Mouse (Mus musculus): ENCODE measurements around the gene Kank1.
A peak's percentile ranks its signal among the peaks of the same experiment; 100 is the strongest.

Gene Kank1

DNA sequence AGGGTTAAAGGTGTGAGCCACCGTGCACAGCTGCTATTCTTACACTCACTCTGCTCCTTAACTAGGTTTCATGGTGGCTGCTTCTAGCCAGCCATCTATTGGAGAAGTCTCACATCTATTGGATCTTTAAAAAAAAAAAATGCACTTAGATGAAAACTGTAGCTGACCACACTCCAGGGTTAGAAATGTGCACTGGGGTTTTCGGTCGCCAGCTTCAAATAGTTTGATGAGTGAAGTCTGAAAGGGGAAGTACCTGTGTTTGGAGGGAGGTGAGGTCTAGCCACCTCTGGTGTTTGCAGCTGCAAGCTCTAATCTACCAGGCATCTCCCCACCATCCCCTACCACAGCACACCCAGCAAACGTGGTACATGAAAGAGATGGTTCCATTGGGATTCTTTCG is 74.2 kb downstream of the Kank1 start:
- DNase-seq (ENCODE audit: low spot score) = no peak

- DNase-seq (ENCODE audit: low spot score) = no peak
These were observed 74.9 kb downstream of the Kank1 start for GRCm38 (mm10) chr19:25311626-25312025.

GRCm38 (mm10) chr19:25315458-25315889 is 78.7 kb downstream of the Kank1 start:
- no peak for DNase-seq (ENCODE audit: low spot score)

DNA sequence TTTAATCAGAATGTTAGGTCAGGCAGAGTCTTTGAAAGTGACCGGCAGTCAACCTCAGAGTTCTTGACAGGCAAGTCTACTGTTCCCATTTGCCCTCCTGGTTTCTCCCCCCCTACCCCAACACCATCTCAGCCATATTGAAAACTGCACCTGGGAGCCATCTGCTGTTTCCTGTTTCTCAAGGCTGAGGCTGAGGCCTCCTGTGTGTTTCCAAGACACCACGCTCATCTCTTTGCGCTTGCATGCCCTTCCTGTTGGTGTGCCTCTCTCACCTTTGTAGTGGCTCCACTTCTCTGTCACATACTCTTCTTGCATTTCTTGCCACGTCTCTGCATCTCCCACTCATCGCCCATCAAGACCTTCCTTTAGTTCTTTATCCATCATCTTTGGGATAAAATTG is 79.2 kb downstream of the Kank1 start:
- DNase-seq (ENCODE audit: low spot score) = no peak

DNA sequence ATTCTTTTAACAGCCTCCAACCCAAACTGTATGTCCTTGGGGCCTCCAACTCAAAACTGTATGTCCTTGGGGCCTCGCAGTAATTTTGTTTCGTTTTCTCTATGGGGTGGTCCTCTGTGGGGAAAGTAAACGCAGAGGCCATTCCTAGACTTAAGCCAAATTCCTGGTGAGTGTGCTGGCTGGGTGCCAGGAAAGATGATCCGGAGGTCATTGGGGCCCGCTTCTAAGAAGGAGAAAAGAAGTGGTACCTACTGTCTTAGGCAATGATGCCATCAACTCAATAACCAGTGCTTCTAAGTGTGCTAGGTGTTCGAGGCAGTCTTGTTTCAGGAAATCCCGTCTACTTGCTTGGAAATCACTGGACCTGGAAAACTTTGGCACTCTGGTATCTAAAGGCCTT is 87.5 kb downstream of the Kank1 start:
- no peak for DNase-seq (ENCODE audit: low spot score)

- no peak for DNase-seq (ENCODE audit: low spot score)
These were observed 88.6 kb downstream of the Kank1 start for GRCm38 (mm10) chr19:25325113-25326001.

GRCm38 (mm10) chr19:25326002-25326300 is 89.2 kb downstream of the Kank1 start:
- no peak for DNase-seq (ENCODE audit: low spot score)

GRCm38 (mm10) chr19:25327633-25328032 is 90.9 kb downstream of the Kank1 start:
- DNase-seq (ENCODE audit: low spot score) = no peak

GRCm38 (mm10) chr19:25334360-25334759 is 97.6 kb downstream of the Kank1 start:
- no peak for DNase-seq (ENCODE audit: low spot score)

DNA sequence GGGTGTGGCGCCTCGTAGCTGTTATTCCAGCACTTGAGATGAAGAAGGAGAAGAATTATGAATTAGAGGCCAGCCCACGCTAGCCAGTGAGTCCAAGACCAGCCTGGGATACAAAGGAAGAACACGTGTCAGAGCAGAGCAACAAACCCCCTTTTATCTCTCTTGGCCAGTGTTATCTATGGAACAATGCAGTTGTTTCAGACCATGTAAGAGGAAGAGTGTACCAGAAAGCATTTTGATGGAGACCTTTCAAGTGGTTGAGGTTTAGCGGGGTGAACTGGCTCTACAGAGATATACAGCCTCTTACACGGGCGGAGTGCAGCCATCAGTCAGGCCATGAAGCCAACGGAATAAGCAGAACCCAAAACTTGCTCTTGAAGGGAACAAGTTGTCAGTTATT is 100.0 kb downstream of the Kank1 start:
- DNase-seq (ENCODE audit: low spot score) = no peak

DNA sequence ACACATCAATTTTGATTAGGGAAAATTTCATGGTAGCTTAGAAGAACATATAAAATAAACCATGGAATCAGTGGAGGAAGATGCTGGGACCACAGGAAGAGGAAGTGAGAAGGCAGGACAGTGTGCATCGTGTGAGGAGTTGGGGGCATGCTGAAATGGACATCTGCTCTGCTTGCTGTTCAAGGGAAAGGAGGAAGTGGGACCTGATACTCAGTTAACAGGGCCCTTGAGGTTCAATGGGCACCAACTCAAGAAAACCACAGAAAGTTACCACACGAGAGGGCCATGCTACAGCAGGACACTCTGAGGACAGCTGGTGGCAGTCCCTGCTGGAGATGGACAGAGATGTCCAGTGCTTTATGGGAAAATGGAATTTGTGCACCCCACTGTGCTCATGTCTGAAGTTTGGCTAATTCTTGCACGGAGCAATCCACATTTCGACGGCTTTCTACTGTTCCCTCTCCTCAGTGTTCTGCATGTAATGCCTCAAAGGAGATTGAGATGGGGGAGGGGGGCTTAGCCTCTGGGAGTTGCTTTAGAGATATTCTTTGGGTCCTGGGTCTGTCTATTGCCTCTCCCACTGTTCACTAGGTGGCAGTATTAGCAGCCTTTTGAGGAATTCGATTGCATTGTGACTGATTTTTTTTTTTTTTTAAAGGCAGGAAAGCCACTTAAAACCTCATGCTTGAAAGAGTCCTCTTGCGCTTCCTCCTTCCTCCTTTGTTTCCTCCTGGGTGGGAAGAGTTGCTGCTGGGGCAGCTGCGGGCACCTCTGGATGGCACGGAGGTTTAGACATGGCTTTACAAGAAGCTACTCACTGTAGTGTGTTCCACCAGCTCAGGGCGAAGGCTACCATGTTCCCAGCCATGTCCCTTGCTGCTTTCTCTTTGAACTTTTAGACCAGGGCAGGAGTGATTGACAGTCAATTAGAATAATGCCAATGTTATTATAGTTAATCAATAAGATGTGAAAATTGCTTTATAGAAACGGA is 104.2 kb downstream of the Kank1 start:
- peak; percentile 19 for DNase-seq (ENCODE audit: low spot score)

- DNase-seq (ENCODE audit: low spot score) = no peak
These were observed 105.3 kb downstream of the Kank1 start for GRCm38 (mm10) chr19:25342026-25342425.

DNA sequence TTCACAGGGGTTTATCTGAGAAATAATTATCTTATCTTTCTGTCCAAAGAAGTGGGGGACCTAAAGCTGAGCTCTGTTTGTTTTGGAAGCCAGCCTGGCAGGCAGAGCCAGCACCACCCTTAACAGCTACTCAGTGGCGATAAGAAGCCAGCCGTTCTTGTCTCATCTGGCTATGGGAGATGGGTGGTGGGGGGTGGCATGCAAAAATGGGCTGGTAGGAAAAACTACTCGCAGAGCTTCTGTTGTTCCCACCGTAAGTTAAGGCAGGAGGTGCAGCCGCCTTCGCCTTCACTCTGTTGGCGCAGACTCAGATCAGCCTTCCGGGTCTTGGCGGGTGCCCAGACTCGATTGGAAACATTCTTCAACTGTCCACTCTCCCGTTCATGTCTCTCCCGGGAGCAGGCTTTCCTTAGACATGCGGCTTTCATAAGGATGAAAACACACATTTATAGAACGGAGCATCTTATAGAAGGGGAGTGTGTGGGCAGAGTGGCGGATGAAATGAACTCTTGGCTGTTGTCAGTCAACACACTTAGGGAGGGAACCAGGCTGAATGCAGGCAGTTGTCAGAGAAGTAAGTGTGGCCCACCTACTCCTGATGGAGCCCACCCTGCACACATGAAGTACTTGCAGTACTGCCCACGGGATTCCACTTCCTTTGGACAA is 107.0 kb downstream of the Kank1 start:
- DNase-seq (ENCODE audit: low spot score) = no peak

GRCm38 (mm10) chr19:25344371-25344770 is 107.6 kb downstream of the Kank1 start:
- DNase-seq (ENCODE audit: low spot score) = no peak

DNA sequence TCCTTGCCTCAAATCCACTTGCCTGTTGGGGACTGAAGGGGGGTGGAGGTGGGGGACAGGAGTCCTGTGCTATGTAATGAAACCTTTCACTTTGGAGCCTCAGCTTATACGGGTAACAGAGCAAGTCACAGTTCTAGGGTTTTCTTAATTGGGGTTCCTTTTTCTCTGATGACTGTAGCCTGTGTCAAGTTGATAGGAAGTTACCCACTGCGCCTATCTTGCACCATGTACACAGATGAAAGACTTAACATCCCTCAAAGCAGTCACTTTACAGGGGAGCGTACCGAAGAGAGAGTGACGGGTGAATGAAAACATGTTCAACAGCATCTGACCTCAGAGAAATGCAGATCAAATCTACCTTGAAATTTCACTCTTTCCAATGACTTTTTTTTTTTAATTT is 109.2 kb downstream of the Kank1 start:
- DNase-seq (ENCODE audit: low spot score) = no peak

GRCm38 (mm10) chr19:25347515-25347914 is 110.7 kb downstream of the Kank1 start:
- DNase-seq (ENCODE audit: low spot score) = no peak

DNA sequence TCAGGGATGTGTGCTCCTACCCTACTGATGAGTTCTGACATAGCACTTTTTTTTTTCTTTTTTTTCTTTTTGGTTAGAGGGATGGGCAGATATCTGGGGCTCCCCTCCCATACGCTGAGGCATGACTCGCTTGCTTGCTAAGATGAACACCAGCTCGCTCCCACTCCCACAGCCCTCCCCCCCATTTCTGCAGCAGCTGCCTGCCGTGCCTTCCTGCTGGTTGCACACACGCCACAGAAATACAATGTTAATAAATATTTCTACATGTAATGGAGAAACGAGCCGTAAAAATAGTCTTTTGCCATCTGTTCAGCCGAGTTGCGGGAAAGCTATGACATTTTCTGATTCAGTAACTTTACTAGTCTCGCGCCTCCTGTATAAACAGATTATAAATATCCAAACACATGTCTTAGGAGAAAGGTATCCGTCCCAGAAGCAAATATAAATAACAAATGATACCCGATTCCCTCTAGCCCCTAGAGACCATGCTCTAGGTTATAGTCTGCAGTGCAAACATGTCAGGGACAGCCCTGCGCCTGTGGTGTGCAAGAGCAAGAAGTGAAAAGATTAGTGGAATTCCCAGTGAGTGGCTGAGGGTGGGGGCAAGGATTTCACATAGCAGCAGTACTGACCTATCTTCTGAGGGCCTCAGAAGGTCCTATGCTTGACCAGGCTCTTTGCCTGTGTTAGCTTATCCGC is 114.6 kb downstream of the Kank1 start:
- no peak for DNase-seq (ENCODE audit: low spot score)

DNA sequence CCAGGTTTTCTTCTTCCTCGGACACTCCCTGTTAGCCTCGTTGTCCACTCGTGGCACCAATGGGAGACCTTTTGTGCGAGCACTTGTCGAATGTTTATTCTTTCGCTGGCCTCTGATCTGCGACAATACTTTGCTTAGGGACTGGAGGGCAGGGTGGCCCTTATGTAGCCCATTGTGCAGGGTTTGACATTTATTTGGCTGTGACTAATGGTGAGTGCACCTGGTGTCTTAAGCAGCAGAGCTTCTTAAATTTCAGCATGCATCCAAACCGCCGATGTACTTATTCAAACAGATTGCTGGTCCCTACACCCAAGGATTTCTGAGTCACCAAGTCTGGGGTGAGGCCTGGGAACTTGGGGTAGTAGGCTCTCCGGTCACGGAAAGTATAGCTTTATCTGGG is 120.3 kb downstream of the Kank1 start:
- no peak for DNase-seq (ENCODE audit: low spot score)

GRCm38 (mm10) chr19:25358486-25359120 is 121.8 kb downstream of the Kank1 start:
- no peak for DNase-seq (ENCODE audit: low spot score)

GRCm38 (mm10) chr19:25360571-25361029 is 123.8 kb downstream of the Kank1 start:
- DNase-seq (ENCODE audit: low spot score) = no peak

DNA sequence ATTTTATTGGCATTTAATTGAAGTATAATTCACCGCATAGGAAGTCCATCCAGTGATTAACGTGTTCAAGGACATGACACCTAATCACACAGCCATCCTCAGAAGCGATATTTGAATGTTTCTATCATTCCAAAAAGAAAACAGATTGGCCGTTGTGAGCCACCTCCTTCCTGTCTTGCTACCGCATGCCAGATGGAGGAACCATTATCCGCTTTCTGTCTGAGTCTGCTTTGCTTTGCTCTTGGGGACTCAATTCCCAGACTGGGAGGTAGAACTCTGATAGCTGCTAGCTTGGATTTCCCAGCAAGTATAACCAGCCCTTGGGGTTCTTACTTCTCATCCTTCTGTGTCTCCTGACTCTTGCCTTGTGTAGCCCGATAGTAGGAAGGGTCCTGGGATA is 125.2 kb downstream of the Kank1 start:
- no peak for DNase-seq (ENCODE audit: low spot score)

Data from left cerebral cortex, adult 11 months (tissue).